Mouse (Mus musculus) olfactory bulb, adult 2 months (tissue): ENCODE measurements around the gene Ankrd22.

ENCODE experiments used
- CTCF ChIP-seq: fragments of 200-500 bp; IDR thresholded peaks from 2 replicates; pipeline ENCODE4 v1.5.1; 2012; ENCODE audit warnings: low read depth, mild to moderate bottlenecking, low read length, moderate library complexity; ENCODE audit not compliant: insufficient read depth
- POLR2A ChIP-seq: fragments of 200-500 bp; IDR thresholded peaks from 2 replicates; pipeline ENCODE4 v1.6.1; 2012; ENCODE audit warnings: mild to moderate bottlenecking, low read depth, low read length, moderate library complexity; ENCODE audit not compliant: insufficient read depth

GRCm38 (mm10) chr19:34195031-34195430, 29.2 kb upstream of the Ankrd22 start:
- TF ChIP-seq POLR2A (no peak), CTCF (no peak)
